Mouse (Mus musculus): ENCODE data around the gene Tmem88.

DNA sequence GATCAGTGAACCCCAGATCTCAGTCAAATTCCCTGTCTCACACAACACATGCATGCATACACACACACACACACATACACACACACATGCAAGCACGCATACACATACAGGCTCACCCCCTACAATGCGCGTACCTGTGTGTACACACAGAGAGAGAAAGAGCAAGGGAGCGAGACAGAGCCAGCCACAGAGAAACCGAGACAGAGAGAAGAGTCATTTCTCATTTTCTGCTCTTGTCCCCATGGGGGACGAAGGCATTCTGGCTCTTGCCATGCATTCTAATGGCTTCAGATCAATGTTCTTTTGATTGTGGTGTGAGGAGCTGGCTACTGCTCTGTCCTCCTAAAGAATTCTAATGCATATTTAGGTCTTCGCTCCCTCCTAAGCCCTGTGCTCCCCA is 49.3 kb upstream of the Tmem88 start:
- TF ChIP-seq CHD2 (IDR thresholded peaks at IDR 0.05; ENCODE audit: low read depth, low read length) = no peak
- TF ChIP-seq MAFK (IDR thresholded peaks at IDR 0.05; ENCODE audit: insufficient read depth, low read depth, low read length) = no peak
- TF ChIP-seq ZC3H11A (IDR thresholded peaks at IDR 0.05; ENCODE audit: borderline replicate concordance, low read depth, low read length) = no peak
- no peak for TF ChIP-seq ZNF384 (IDR thresholded peaks at IDR 0.05; ENCODE audit: low read depth, low read length)
